12 mouse cellular contexts compared by ENCODE assay signal in the genomic region with DNA sequence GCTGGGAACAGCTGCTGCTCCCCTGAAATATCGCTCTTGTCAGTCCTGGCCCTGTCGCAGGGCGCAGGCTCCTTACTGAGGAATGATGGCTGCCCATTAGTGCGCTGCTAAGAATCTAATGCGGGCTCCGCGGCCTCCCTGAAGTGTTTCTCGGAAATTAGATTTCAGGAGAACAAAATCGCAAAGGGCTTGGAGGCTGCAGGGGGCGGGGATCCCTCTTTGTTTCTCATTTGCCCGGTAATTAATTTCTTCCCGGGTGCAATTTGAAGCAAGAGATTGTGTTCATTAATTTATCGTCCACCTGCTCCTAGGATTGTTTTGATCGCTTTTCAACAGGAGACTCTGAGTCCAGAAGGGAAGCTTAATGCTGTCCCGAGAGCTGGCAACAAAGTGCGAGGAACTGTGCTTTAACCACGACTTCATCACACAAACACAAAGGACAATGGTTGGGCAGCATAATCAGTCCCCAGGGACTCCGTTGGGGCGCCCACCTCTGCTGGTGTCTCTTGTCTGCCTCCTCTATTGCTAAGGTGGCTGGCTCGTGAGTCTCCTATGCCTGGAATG.
DNase-seq lines count a peak whose midpoint lies in the region; ATAC-seq and TF ChIP-seq lines count a peak whose summit lies in the region.
"Had no signal": no experiment of that assay in that cellular context is flagged by ENCODE, and none has a peak within 500 bp of the region (broad histone marks: within the 10 kb centered on the region; RNA-seq: fewer than 3 reads in every experiment).

No protein-coding gene starts in this region.

- H3K36me3 ChIP-seq in hindbrain, embryonic 13.5 days, result no peaks in the 10 kb centered on the region
- no peaks in the 10 kb centered on the region for H3K36me3 ChIP-seq in neural tube, embryonic 15.5 days
- no peaks in the 10 kb centered on the region for H3K36me3 ChIP-seq in stomach, postnatal 0 days (ENCODE audit: control insufficient read depth, insufficient read depth, low read length)
- H3K36me3 ChIP-seq: intestine, embryonic 15.5 days; limb, embryonic 13.5 days had no signal

- WGBS in hindbrain, embryonic 13.5 days, result 18% methylated on average over 20 of the region's 20 CpGs
- 19% methylated on average over 20 of the region's 20 CpGs for WGBS in neural tube, embryonic 15.5 days
- 69% methylated on average over 20 of the region's 20 CpGs for WGBS in stomach, postnatal 0 days

- peak overlapping the region; percentile 87 for H3K27ac ChIP-seq in hindbrain, embryonic 13.5 days
- H3K27ac ChIP-seq in neural tube, embryonic 15.5 days (replicated peaks), result peak overlapping the region; percentile 79
- H3K27ac ChIP-seq in stomach, postnatal 0 days (replicated peaks), result no peak overlapping the region
- H3K27ac ChIP-seq: intestine, embryonic 15.5 days; limb, embryonic 13.5 days; macrophage had no signal

- H3K9me3 ChIP-seq in hindbrain, embryonic 13.5 days, result no peaks in the 10 kb centered on the region
- H3K9me3 ChIP-seq in neural tube, embryonic 15.5 days (replicated peaks), result no peaks in the 10 kb centered on the region
- no peaks in the 10 kb centered on the region for H3K9me3 ChIP-seq in stomach, postnatal 0 days (ENCODE audit: control insufficient read depth, low read length)
- H3K9me3 ChIP-seq: intestine, embryonic 15.5 days; limb, embryonic 13.5 days had no signal

- TF ChIP-seq EP300 in stomach, postnatal 0 days (optimal IDR thresholded peaks at IDR 0.05), result no peak

- H3K9ac ChIP-seq in hindbrain, embryonic 13.5 days, result peak overlapping the region; percentile 15; the same call in 1 of the 2 replicates
- H3K9ac ChIP-seq in neural tube, embryonic 15.5 days (replicated peaks), result no peak overlapping the region
- no peak overlapping the region for H3K9ac ChIP-seq in stomach, postnatal 0 days (ENCODE audit: low read length)
- H3K9ac ChIP-seq: intestine, embryonic 15.5 days; limb, embryonic 13.5 days had no signal

- H3K4me3 ChIP-seq in hindbrain, embryonic 13.5 days, result no peak overlapping the region
- no peak overlapping the region for H3K4me3 ChIP-seq in neural tube, embryonic 15.5 days (replicated peaks)
- no peak overlapping the region for H3K4me3 ChIP-seq in stomach, postnatal 0 days (ENCODE audit: low read depth, low read length)
- H3K4me3 ChIP-seq: intestine, embryonic 15.5 days; limb, embryonic 13.5 days had no signal

- peak; percentile 49 for DNase-seq in embryo, embryonic 11 days
- no peak for DNase-seq in embryo, embryonic 9.5 days (ENCODE audit: extremely low spot score)
- DNase-seq in thymus, postnatal 4 days, result peak; percentile 2
- no peak for DNase-seq in thymus, postnatal 0 days (ENCODE audit: low spot score)
- DNase-seq in stomach, postnatal 0 days (ENCODE audit: low spot score), result no peak
- DNase-seq: gastrocnemius, postnatal 14 days had no signal

- ATAC-seq in hindbrain, embryonic 13.5 days (ENCODE audit: low FRiP score), result peak; percentile 79
- ATAC-seq in neural tube, embryonic 15.5 days (ENCODE audit: low FRiP score), result peak; percentile 65
- ATAC-seq in granulocyte monocyte progenitor cell, adult 5-6 weeks (replicated peaks; ENCODE audit: poor library complexity, severe bottlenecking), result no peak
- ATAC-seq in stomach, postnatal 0 days (ENCODE audit: low FRiP score, low TSS enrichment), result no peak
- ATAC-seq: intestine, embryonic 15.5 days had no signal

- peaks cover 70% of the 10 kb centered on the region for H3K4me1 ChIP-seq in hindbrain, embryonic 13.5 days (replicated peaks)
- H3K4me1 ChIP-seq in neural tube, embryonic 15.5 days, result peaks cover 67% of the 10 kb centered on the region
- H3K4me1 ChIP-seq in stomach, postnatal 0 days (replicated peaks; ENCODE audit: control insufficient read depth, insufficient read depth), result no peaks in the 10 kb centered on the region
- H3K4me1 ChIP-seq: intestine, embryonic 15.5 days had no signal

- no peaks in the 10 kb centered on the region for H3K27me3 ChIP-seq in hindbrain, embryonic 13.5 days
- no peaks in the 10 kb centered on the region for H3K27me3 ChIP-seq in neural tube, embryonic 15.5 days (replicated peaks)
- H3K27me3 ChIP-seq in stomach, postnatal 0 days (ENCODE audit: control insufficient read depth, insufficient read depth, low read length), result no peaks in the 10 kb centered on the region
- H3K27me3 ChIP-seq: intestine, embryonic 15.5 days; limb, embryonic 13.5 days had no signal

- TF ChIP-seq CTCF in stomach, postnatal 0 days (IDR thresholded peaks at IDR 0.05; ENCODE audit: low read depth), result no peak

- peak overlapping the region; percentile 33 for H3K4me2 ChIP-seq in hindbrain, embryonic 13.5 days
- H3K4me2 ChIP-seq in neural tube, embryonic 15.5 days, result peak overlapping the region; percentile 32
- H3K4me2 ChIP-seq in stomach, postnatal 0 days (replicated peaks; ENCODE audit: low read depth), result no peak overlapping the region
- H3K4me2 ChIP-seq: intestine, embryonic 15.5 days; limb, embryonic 13.5 days had no signal

Comparison
In these comparisons a context has a peak if more than half of its experiments do, and no peak if none do; other contexts are left out.
1. DNase-seq: peak in embryo, embryonic 11 days (single experiment) and thymus, postnatal 4 days (single experiment); none in embryo, embryonic 9.5 days (single experiment), thymus, postnatal 0 days (single experiment) and stomach, postnatal 0 days (single experiment).
2. ATAC-seq: peak in hindbrain, embryonic 13.5 days (single experiment) and neural tube, embryonic 15.5 days (single experiment); none in granulocyte monocyte progenitor cell, adult 5-6 weeks (single experiment) and stomach, postnatal 0 days (single experiment).